Mouse (Mus musculus) layer of hippocampus, adult 9-10 months (tissue): Measurements from ENCODE around the gene Gtf3c6.

ENCODE experiments used
- DNase-seq: peaks from one replicate; pipeline ENCODE4 v3.0.0; 2022; ENCODE audit warnings: low spot score

Gene Gtf3c6

DNA sequence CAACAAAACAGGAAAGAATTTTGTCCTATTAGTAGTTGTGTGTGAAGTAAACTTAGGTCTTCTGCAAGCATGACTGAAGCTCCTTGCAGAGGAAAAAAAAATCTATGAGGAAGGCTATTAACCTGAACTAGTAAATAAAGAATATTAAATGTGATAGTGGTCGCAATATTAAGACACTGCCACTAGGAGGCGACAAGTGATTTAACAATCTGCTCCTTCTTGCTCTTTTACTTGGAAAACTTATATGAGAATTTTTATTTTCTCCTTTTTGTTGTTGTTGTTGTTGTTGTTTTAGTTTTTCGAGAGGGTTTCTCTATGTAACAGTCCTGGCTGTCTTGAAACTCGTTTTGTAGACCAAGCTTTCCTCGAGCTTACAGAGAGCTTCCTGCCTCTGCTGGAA lies 1.1 kb upstream of the Gtf3c6 start:
- DNase-seq: no peak

DNA sequence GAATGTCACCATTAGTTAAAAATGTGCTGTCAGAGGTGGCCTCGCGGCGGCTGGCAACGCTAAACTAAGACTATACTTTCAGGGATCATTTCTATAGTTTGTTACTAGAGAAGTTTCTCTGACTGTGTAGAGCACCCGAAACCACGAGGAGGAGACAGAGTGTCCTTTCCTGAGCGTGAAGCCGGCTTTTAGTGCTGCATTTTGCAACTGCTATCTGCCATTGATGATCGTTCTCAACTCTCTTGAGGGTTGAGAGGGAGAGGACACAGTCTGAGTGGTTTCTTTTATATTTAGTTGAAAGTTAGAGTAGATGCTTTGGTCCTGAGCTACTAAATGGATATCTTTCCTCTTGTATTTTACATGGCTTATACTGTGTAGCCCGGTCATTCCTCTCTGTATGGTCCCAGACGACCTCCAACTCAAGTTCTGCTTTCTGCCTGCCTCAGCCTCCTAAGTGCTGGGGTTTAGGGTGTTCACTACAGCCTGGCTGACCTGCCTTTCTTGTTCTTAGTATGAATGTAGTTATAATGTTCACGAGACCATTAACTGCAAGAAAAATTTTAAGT lies 576 bp upstream of the Gtf3c6 start:
- no peak for DNase-seq

DNA sequence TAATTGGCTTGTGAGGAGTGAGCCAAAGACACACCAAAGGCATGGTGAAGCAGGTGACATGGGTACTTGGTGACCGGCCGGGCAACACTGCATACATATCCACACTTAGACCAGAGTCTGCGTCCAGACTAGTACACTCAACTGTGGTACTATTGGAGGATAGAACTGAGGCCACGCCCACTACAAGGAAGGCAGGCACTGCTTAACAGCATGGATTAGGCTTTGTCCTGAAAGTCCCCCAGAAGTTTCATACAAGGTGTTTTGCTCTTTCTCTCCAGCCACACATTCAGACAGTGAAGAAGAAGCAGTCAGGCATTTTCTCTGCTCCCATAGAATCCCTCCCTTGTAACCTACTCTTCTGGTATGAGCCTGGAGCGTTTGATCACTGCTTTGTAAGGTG lies 1.2 kb downstream of the Gtf3c6 start:
- no peak for DNase-seq

DNA sequence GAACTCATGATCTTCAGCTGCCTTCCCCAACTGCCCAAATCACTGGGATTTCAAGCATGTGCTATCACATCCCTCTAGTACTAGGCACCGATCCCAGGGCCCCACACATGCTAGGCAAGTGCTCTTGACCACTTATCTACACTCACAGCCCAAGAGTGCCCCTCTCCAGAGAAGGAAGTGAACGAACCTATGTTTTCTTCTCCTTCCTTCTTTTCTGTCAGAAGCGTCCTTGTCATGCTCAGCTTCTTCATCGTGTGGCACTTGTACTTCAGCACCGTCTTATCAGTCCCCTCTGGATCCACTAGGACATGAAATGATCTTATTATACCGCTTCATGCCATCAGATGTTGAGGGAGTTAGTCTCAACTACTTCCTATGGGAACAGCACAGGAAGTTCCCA lies 6.9 kb downstream of the Gtf3c6 start:
- DNase-seq: no peak

DNA sequence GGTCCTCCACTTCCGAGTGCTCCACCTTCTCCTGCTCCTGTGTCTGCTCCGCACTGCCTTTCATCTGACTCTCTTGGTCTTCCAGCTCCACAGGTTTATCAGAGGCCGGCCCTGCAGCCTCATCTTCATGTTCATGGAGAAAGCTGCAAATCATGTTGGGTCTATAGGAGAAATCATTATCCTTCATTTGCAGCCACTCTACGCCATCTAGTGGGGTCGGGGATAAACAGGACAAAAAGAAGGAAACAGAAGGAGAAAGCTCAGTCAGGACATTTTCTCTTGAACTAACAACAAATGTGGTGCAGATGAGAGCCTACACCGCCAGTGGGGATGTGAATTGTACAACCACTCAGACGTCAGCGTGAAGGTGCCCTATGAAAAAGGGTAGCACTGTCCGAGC lies 8.3 kb downstream of the Gtf3c6 start:
- no peak for DNase-seq

DNA sequence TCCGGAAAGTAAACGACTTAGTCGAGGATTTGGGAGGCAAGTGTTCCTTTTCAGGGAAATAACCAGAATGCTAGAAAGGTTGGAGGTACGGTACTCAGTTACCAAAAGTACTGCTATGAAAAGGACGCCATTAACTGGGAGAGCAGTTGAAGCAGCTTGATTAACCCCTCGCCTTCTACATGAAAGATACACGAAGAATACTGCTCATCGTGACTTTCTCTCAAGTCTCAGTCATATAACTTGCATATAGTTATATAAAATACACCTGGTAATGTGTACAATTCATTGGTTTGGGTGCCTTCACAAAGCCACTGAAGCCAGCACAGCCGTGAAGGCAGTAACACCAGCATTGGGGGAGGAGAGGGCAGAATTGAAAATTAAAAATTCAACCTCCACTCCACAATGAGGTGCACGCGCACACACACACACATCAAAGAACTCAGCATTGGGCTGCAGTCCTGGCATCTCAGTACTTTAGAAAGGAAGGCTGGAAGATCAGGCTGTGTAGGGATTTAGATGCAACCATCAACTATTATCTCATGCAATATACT lies 10.7 kb downstream of the Gtf3c6 start:
- no peak for DNase-seq

DNA sequence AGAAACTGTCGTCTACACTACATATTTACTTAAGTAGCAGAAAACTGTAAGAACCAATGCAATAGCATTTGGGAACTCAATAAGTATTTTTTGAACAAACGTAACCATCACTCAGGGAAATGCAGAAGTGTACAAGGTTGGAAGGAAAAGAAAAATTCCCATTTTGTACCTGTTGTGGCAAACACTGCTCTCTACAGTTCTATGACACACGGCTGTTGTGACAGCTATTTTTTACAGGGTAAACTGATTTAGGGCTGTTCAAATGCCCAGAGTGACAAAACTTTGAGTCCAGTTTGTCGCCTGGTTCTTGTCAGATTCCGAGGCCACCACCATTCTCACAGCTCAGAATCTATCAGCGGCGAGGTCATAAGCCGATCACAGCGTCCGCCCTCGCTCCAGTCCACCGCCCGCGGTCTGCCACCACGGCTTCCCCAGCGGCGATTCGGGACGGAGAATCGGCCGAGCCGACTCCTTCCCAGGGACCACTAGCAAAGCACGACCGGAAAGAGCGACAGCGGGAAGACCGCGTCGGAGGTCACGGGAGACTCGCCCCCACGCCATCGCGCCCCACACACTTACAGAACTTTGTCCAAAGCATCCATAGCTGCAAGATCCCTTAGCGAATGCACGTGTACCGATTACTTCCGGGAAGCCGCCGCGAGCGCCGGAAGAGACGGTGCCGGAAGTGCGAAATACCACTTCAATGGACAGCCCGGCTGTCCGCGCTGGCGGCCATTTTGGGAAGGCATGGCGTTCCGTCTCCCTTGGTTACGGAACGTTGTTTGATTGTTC lies 11.3 kb downstream of the Gtf3c6 start, which contains the start of gene Rpf2:
Gene Rpf2 (minus strand): TSS at position 663 of the 792 bp plus-strand sequence.
- no peak for DNase-seq

DNA sequence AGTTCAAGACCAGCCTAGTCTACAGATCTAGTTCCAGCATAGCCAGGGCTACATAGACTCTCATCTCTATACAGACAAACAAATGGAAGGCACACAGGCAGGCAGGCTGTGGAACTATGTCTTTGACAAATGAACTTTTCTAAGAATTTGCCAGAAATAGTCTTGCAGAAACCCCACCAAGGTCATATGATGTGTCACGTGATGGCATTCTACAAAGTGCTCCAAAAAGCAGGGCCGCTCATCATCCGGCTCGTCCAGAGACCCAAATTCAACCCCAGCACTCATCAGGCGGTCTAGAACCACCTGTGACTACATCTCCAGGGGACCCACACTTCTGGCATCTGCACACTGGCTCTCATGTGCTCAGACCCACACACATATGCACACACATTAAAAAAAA lies 20.1 kb downstream of the Gtf3c6 start:
- DNase-seq: no peak

DNA sequence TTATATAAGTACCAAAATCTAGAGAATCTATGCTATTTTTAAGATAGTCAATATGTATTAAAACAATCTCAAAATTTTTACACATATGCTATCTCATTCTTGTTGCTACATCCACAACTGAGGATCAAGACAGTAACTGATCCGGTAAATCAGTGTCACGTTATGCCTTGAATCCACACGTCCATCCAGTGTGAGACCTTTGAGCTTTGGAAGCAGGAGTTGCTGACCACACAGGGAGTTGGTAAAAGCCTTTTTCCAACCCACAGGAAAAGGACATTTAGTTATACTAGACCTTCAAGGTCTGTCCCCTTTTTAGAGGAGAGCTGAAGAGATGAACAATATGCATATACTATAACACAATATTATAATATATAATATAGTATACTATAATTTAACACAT lies 24.7 kb downstream of the Gtf3c6 start:
- DNase-seq: no peak

DNA sequence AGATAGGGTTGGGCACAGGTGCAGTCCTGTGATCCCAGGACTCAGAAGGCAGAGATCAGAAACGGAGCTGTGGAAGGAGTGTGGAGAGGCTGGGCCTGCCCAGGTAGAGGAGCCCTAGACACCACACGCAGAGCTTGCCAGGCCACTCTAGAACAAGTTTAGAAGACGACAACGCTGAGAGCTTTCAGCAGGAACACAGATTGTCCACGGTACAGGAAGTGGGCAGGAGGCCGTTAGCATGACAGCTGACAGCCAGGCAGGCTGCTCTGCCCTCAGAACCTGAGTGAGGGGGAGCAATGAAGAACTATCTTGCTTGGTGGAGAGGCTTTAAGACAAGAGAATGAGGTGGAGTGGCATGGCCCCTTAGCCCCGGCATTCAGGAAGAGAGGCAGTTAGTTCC lies 25.5 kb downstream of the Gtf3c6 start:
- DNase-seq: no peak

DNA sequence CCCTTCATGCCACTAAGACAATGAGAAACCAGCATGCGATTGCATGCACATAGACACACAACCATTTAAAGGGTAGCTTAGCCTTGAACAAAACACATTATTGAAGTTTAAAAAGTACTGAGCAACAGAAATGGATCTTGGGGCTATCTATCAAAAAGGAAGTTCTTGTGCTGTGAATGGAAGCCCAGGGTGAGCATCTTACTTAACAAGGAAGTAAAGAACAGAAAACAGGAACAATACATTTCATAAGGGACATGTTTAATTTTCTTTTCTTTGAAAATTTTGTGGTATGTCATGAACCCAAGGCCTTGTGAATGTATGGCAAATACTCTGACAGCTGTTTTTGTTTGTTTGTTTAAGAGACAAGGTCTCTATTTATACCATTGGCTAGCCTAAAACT lies 28.2 kb downstream of the Gtf3c6 start:
- no peak for DNase-seq

DNA sequence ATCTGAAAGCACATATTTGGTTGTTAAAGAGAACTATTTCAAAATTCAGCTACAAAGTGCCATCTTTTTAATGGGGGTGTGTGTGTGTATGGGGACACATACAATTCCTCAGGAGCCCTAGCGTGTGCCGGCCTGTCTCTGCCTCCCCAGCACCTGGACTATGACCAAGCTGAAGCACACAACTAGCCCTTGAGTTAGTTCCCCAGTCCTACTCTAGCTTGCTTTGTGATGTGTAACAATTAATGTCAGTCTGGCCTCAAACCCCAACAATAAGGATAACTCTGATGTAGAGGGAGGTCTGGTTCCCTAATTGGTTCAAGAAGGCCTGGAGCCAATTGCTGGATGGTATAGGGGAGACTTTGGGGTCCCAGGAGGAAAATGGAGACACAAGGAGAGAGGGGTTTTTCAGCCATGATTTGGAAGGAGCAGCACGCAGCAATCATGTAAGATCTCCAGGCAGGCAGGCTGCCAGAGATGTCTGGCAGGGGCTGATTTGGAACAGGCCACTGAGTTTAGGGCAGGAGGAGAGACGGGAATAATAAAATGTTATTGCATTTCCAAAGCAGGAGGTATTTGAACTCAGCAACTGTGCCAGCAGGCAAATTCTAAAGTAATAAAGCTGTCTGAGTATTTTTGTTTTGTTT lies 30.1 kb downstream of the Gtf3c6 start:
- no peak for DNase-seq

DNA sequence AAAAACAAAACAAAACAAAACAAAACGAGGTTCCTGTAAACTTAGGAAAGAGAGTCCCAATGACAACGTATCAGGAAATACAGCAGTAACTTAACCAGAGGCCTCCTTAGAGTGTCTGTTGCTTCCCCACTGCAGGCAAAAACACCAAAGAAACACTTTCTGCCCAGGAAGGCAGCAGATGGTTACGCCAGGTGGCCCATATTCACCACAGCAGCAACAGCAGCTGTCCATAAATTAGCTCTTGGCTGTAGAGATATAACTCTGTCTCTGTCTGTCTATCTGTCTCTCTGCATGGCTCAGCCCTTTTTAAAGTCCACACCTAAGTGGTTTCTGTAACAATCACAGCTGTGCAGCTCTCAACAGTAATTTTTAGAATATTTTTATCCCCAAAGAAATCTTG lies 39.0 kb downstream of the Gtf3c6 start:
- no peak for DNase-seq

DNA sequence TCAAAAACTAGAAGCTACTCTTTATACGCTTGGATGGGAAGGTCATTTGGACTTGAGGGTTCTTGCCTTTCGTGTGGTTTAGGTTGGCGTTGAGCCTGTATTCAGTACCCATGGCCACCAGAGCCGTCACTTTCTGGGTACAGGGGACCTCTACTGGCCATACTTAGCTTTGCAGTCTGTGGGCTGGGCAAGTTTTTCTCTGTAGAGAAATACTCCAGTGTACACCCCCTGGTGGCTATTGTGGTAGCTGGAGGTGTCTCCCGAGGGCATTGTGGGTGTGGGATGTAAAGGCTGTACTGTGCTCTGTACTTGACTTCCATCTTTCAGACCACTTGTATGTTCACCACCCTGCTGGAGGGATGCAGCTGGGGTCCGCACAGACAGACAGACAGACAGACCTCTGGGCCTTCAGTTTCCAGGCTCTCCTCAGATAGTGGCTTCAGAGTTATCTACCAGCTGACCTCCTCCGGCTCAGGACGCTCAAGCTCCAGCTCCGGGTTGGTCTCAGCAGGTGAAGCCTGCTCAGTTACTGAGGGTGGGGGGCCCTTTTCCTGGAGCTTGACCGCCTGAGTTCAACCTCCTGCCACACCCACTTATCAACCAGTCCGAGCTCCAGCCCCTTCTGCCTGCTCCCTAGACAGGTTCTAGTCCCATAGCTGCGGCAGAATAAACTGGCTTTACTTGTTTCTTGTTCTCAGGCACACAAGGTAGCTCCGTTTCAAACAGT lies 45.3 kb downstream of the Gtf3c6 start:
- peak; percentile 97 for DNase-seq
